Mouse (Mus musculus): ENCODE results near the gene Arrdc2. TPM values are rescaled to one million over a fixed set of nuclear protein-coding genes. Genes with fewer than 3 reads are reported as not detected.

The Arrdc2 gene
- polyA plus RNA-seq, 1 experiment = 4.4 TPM

DNA sequence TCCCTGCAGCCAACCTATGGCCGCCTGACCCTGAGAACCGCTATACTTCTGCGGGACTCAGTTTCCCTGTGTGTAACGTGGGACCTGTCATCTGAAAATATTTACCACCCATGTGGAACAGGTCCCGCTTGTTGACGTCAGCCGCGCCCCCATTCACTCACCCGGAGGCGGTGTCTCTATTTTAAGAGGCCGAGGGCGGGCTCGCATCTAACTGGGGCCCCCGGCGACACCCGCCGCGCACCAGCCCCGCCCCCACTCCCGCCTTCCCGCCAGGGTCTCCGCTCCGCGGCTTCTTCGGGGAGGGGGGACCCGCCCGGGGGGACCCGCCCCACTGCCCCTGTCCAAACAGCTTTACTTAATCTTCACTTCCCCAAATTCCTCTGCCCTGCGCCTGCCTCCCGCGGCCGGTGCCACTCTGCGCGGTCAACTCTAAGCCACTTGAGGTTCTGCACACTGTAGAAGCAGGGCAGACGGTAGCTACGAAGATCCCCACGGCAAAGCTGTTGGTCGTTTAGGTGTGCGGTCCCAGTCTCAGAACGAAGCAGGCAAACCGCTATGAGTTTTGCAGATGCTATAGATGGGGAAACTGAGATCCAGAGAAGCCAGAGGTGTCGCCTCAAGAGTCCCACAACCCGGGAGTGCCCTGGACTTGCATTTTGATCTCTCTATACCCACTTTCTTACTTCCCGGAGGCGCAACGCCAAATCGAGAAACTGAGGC is 35.6 kb downstream of the Arrdc2 start:
- H3K4me1 ChIP-seq (ENCODE audit: control insufficient read depth, insufficient read depth, low read length) = no peaks in the 10 kb centered on the region
- TF ChIP-seq CTCF (IDR thresholded peaks at IDR 0.05; ENCODE audit: borderline replicate concordance, insufficient read depth, low read length) = no peak
- TF ChIP-seq POLR2A (IDR thresholded peaks at IDR 0.05; ENCODE audit: low read depth, low read length) = no peak
- H3K4me3 ChIP-seq (ENCODE audit: insufficient read depth, low read length) = peak overlapping the region; percentile 51
- no peak overlapping the region for H3K27ac ChIP-seq (ENCODE audit: insufficient read depth, low read length)

DNA sequence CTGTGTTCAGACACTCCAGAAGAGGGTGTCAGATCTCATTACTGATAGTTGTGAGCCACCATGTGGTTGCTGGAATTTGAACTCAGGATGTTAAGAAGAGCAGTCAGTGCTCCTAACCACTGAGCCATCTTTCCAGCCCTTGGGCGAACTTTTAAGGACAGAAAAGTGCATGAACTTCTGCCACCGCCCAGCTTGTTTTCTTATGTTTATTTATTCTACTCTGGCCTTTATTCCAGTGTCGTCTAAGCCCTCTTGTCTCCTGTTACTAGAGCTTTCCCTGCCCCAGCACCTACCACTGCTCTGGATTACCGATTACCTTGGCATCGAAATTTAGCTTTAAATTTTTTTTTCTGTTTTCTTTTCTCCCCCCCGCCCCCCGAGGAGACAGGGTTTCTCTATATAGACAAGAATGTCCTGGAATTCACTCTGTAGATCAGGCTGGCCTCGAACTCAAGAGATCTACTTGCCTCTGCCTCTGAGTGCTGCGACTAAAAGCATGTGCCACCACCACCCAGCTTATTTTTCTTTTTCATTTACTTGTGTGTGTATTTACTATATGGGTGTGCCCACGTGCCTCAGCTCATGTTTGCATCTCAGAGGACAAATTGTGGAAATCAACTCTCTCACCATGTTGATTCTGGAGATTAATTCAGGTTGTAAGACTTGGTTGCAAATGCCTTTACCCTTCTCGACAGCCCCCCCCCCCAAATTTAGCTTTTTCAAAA is 36.6 kb downstream of the Arrdc2 start:
- no peak for TF ChIP-seq CTCF (IDR thresholded peaks at IDR 0.05; ENCODE audit: borderline replicate concordance, insufficient read depth, low read length)
- no peak for TF ChIP-seq POLR2A (IDR thresholded peaks at IDR 0.05; ENCODE audit: low read depth, low read length)
- H3K4me1 ChIP-seq (ENCODE audit: control insufficient read depth, insufficient read depth, low read length) = no peaks in the 10 kb centered on the region
- no peak overlapping the region for H3K27ac ChIP-seq (ENCODE audit: insufficient read depth, low read length)
- H3K4me3 ChIP-seq (ENCODE audit: insufficient read depth, low read length) = no peak overlapping the region

DNA sequence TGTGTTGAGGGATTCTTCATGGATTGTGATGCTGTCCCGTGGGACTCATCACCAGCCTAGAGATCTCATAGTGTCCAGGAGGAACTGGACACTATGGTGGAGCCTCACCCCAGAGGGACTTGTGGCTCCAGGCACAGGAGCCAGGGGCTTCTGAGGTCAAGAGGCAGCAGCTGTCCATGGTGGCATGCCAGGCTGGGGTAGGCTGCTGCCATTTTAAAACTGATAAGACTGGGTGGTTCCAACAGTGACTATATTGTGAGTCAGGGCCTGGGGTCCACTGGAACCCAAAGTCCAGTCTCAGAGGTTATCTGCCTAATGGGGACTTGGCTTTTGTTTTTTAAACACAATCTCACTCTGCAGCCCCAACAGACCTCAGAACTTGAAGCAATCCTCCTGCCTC is 37.7 kb downstream of the Arrdc2 start:
- no peak overlapping the region for H3K27ac ChIP-seq (ENCODE audit: insufficient read depth, low read length)
- TF ChIP-seq CTCF (IDR thresholded peaks at IDR 0.05; ENCODE audit: borderline replicate concordance, insufficient read depth, low read length) = no peak
- no peak for TF ChIP-seq POLR2A (IDR thresholded peaks at IDR 0.05; ENCODE audit: low read depth, low read length)

DNA sequence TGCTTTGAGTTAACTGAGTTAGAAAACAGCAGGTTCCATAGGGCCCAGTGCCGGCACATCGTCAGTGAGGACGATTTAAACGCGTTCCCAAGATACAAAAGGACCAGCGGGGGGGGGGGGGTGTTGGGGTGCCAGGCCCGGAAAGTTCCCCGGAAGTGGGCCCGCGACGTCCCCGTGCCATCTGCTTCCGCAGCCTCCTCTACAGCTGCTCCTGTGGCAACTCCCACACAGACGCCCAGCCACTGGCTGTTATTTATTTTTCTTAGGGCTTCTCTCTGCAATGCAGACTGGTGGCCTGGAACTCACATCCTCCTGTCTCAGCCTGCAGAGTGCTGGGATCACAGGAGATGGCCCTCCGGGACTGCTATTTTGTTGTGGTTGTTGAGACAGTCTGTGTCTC is 38.4 kb downstream of the Arrdc2 start:
- Histone ChIP-seq H3K4me3 (ENCODE audit: insufficient read depth, low read length) (no peak overlapping the region), H3K27ac (ENCODE audit: insufficient read depth, low read length) (no peak overlapping the region), H3K4me1 (ENCODE audit: control insufficient read depth, insufficient read depth, low read length) (no peaks in the 10 kb centered on the region)
- TF ChIP-seq POLR2A (IDR thresholded peaks at IDR 0.05; ENCODE audit: low read depth, low read length) (no peak), CTCF (IDR thresholded peaks at IDR 0.05; ENCODE audit: borderline replicate concordance, insufficient read depth, low read length) (no peak)

More for the DNA sequence above, 37.7 kb downstream of the Arrdc2 start:
- H3K4me3 ChIP-seq (ENCODE audit: insufficient read depth, low read length) = no peak overlapping the region
- no peaks in the 10 kb centered on the region for H3K4me1 ChIP-seq (ENCODE audit: control insufficient read depth, insufficient read depth, low read length)

DNA sequence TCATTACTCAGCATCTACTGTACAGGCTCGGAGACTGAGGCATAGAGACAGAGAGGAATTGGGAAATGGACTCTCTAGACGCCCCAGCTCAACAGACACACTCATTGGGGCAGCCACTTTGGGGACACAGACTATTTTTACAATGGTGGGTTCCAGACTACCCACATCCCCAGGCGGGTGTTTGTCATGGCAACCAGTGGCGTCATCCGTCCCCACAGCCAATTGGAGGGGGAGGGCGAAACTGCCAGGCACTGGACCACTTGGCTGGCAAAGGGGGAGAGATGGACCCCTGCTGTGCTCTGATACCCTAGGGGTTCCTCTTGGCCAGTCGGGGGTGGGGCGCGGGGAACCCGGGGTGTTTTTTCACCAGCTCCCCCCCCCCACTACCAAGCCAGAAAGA is 38.9 kb downstream of the Arrdc2 start:
- Histone ChIP-seq H3K4me3 (ENCODE audit: insufficient read depth, low read length) (no peak overlapping the region), H3K4me1 (ENCODE audit: control insufficient read depth, insufficient read depth, low read length) (no peaks in the 10 kb centered on the region), H3K27ac (ENCODE audit: insufficient read depth, low read length) (no peak overlapping the region)
- TF ChIP-seq CTCF (IDR thresholded peaks at IDR 0.05; ENCODE audit: borderline replicate concordance, insufficient read depth, low read length) (no peak), POLR2A (IDR thresholded peaks at IDR 0.05; ENCODE audit: low read depth, low read length) (no peak)

DNA sequence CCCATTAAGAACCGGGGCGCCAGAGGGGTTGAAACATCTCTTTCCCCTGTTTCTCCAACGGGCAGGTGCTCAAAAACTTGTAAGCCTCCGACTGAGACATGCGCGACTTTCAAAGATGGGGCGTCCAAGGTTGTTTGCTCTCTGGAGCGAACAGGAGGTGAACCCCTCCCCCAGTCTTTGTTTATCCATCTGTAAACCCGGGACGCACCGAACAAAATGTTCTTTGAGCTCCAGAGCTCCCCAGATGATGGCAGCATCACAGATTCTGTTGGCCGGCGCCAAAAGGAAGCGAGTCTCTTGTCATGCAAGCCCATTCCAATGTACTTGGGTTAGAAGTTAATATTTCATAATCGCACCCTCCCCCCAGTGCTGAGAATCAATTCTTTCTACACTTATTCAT is 41.2 kb downstream of the Arrdc2 start:
- Histone ChIP-seq H3K4me1 (ENCODE audit: control insufficient read depth, insufficient read depth, low read length) (no peaks in the 10 kb centered on the region), H3K4me3 (ENCODE audit: insufficient read depth, low read length) (0 out of 2 replicates have a peak overlapping the region, but pooled peaks have one; percentile 43), H3K27ac (ENCODE audit: insufficient read depth, low read length) (no peak overlapping the region)
- no peak for TF ChIP-seq CTCF (IDR thresholded peaks at IDR 0.05; ENCODE audit: borderline replicate concordance, insufficient read depth, low read length)
- no peak for TF ChIP-seq POLR2A (IDR thresholded peaks at IDR 0.05; ENCODE audit: low read depth, low read length)

DNA sequence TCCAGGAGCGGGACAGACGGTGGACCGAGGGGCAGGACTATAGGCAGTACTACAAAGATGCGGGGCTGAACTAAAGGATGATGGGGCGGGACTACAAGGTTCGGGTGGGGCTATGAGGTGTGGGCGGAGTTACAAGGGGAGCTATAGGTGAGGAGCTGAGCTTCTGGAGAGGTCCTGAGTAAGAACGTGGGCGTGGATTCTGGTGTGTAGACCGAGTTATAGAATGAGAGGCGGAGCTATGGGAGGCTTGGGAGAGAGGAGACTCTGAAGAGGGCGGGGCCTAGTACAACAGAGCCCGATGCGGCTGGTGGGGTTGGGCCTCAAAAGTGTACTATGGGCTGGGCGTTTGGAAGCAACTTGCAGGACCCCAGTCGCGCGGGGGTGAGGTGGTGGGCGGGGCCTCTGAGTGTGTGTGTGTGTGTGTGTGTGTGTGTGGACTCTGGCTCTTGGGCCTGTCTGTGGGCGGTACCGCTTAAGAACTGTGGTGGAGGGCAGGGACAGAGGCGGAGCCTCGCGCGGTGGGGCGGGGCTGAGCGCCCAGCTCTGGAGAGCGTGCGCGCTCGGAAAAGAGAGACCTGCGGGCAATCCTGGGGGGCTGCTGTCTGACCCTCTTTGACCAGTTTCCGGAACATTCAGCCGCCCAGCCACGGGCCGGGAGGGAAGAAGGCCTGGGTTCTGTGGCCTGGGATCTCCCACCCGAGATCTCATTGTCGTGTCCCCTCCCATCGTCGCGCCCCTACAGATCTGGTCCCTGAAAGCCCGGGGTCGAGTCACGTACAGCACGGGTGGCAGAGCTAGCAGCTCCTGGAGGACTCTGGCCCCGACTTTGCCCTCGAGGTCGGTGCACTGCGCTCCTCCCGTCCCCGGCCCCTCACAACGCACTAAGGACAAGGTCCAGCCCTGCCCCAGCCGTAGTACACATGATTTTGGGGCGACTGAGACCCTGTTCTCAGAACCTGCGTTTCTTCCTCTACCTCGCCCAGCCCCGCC is 42.1 kb downstream of the Arrdc2 start:
- H3K27ac ChIP-seq (ENCODE audit: insufficient read depth, low read length) = no peak overlapping the region
- peak overlapping the region; percentile 43 for H3K4me3 ChIP-seq (ENCODE audit: insufficient read depth, low read length)
- no peaks in the 10 kb centered on the region for H3K4me1 ChIP-seq (ENCODE audit: control insufficient read depth, insufficient read depth, low read length)
- TF ChIP-seq CTCF (IDR thresholded peaks at IDR 0.05; ENCODE audit: borderline replicate concordance, insufficient read depth, low read length) (no peak), POLR2A (IDR thresholded peaks at IDR 0.05; ENCODE audit: low read depth, low read length) (no peak; the same call in 1 of the 2 replicates)

DNA sequence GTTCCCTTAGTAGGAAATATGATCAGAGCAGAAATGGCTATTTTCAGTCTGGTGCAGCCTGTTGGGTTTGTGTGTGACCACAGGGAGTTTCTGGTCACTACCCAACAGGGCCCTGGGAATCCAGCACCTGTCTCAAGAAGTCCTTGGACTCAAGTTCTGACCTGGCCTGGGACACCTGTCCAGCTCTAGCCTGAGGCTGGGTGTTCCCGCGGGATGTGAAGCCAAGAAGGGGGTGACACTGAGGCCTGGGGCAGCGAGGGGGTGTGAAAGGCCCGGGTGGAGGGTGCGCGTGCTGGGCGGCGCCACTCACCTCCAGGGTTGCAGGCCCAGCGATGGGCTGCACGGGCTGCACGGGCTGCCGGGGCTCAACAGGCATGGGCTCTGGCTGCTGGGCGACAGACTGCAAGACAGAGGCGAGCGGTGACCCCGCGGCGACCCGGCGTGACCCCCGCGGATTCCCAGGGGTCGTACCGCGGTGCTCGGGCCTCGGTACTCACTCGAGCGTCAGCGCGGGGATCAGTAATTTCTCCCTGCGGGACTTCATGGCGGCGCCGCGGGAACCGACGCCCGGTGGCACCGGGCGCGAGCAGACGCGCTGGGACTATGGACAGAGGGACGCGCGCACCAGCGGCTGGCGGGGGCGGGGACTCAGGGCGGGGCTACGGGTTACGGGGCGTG is 43.0 kb downstream of the Arrdc2 start:
- Histone ChIP-seq H3K4me3 (ENCODE audit: insufficient read depth, low read length) (peak overlapping the region; percentile 47), H3K27ac (ENCODE audit: insufficient read depth, low read length) (no peak overlapping the region), H3K4me1 (ENCODE audit: control insufficient read depth, insufficient read depth, low read length) (no peaks in the 10 kb centered on the region)
- TF ChIP-seq POLR2A (IDR thresholded peaks at IDR 0.05; ENCODE audit: low read depth, low read length) (no peak), CTCF (IDR thresholded peaks at IDR 0.05; ENCODE audit: borderline replicate concordance, insufficient read depth, low read length) (no peak)

DNA sequence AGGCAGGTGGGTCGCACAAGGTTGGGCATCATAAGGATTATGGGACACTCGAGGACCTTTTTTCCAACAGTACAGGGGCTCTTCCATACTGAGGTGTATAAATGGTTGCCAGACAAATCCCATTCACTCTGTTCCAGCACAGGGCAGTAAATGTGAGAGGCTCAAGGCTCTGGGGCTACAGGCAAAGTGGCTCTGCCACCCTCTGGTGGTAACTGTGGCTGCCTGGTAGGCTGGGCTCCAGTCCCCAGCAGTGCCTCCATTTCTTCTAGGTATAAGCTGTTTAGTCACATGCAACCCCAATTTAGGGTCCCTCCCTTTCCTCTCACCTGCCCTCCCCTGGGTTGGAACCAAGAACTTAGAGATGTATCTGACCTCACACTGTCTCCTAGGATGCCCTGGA is 44.1 kb downstream of the Arrdc2 start:
- no peaks in the 10 kb centered on the region for H3K4me1 ChIP-seq (ENCODE audit: control insufficient read depth, insufficient read depth, low read length)
- H3K27ac ChIP-seq (ENCODE audit: insufficient read depth, low read length) = no peak overlapping the region
- TF ChIP-seq POLR2A (IDR thresholded peaks at IDR 0.05; ENCODE audit: low read depth, low read length) (no peak), CTCF (IDR thresholded peaks at IDR 0.05; ENCODE audit: borderline replicate concordance, insufficient read depth, low read length) (peak; percentile 22; the same call in 1 of the 2 replicates)
- H3K4me3 ChIP-seq (ENCODE audit: insufficient read depth, low read length) = no peak overlapping the region
